Mouse (Mus musculus) right cerebral cortex, postnatal 10 days (tissue): Measurements from ENCODE around the gene Olfml2a.

ENCODE experiments used
- DNase-seq, 2 experiments: peaks; one replicate each; pipeline ENCODE4 v3.0.0; 2021; ENCODE audit warnings: low spot score in 2 of 2

The Olfml2a gene

GRCm38 (mm10) chr2:39011264-39011663 lies 79.5 kb downstream of the Olfml2a start:
- DNase-seq: no peak

DNA sequence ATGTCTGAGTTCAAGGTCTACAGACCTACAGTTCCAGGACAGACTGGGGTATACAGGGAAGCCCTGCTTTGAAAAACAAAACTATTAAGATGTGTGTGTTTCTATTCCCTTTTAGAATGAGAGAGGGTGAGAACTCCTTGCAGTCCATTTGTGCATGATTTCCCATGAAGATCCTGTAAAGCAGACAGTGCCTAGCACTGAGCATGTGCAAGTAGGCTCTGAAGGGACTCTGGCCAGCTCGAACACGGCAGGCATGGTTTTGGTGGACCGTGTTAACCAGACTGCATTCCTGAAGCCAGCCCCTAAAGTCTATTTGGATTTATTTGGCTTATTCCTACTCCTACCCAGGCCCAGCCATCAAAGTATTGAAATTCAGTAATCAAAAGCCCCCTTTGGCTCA lies 80.2 kb downstream of the Olfml2a start:
- DNase-seq: no peak

- no peak for DNase-seq
Measured at GRCm38 (mm10) chr2:39012768-39013279, 81.0 kb downstream of the Olfml2a start.
